Mouse (Mus musculus) embryonic fibroblast, embryonic 13.5 days (primary cell): Measurements from ENCODE around the gene Mrpl44.

ENCODE experiments used
- CTCF ChIP-seq: IDR thresholded peaks from 2 replicates; pipeline ENCODE4 v1.5.1; 2011; ENCODE audit warnings: mild to moderate bottlenecking, control low read depth, low read length, moderate library complexity, borderline replicate concordance; ENCODE audit not compliant: insufficient read depth
- POLR2A ChIP-seq: IDR thresholded peaks from 2 replicates; pipeline ENCODE4 v1.6.1; 2011; ENCODE audit warnings: low read depth, mild to moderate bottlenecking, control low read depth, low read length, moderate library complexity

GRCm38 (mm10) chr1:79739726-79740125 lies 36.1 kb upstream of the Mrpl44 start:
- TF ChIP-seq CTCF (no peak), POLR2A (no peak)
